Mouse (Mus musculus) cortical plate, adult 2 months (tissue): Measurements from ENCODE around the gene Rubcnl. TPM values are rescaled to one million over a fixed set of nuclear protein-coding genes. Genes with fewer than 3 reads are reported as not detected.
A peak's percentile ranks its signal among the peaks of the same experiment; 100 is the strongest.

Experiments used
- H3K27ac ChIP-seq: fragments of 200-500 bp; 2 replicates; pipeline ENCODE4 v1.5.1; 2012; ENCODE audit warnings: low read length, control low read depth, inconsistent platforms; ENCODE audit not compliant: insufficient read depth
- H3K4me1 ChIP-seq: fragments of 200-500 bp; 2 replicates; pipeline ENCODE4 v1.6.1; 2011; ENCODE audit warnings: low read length; ENCODE audit not compliant: control insufficient read depth, insufficient read depth
- H3K4me3 ChIP-seq: fragments of 200-500 bp; 2 replicates; pipeline ENCODE4 v1.5.1; 2011; ENCODE audit warnings: mild to moderate bottlenecking, low read length, control low read depth; ENCODE audit not compliant: insufficient read depth
- CTCF ChIP-seq: fragments of 200-500 bp; IDR thresholded peaks from 2 replicates; pipeline ENCODE4 v1.5.1; 2011; ENCODE audit warnings: mild to moderate bottlenecking, control low read depth, low read length; ENCODE audit not compliant: insufficient read depth; ENCODE audit errors: extremely low read depth
- POLR2A ChIP-seq: fragments of 200-500 bp; IDR thresholded peaks from 2 replicates; pipeline ENCODE4 v1.6.1; 2011; ENCODE audit warnings: mild to moderate bottlenecking, low read length, control low read depth; ENCODE audit not compliant: insufficient read depth; ENCODE audit errors: extremely low read depth
- polyA plus RNA-seq: library from polyadenylated mRNA; depleted of rRNA; stranded (reverse); fragments of >200 nt; gene quantifications from 2 replicates; pipeline ENCODE4 v1.2.3, GENCODE M21; 2012

Rubcnl gene
- polyA plus RNA-seq, 1 experiment = 1.6 TPM

DNA sequence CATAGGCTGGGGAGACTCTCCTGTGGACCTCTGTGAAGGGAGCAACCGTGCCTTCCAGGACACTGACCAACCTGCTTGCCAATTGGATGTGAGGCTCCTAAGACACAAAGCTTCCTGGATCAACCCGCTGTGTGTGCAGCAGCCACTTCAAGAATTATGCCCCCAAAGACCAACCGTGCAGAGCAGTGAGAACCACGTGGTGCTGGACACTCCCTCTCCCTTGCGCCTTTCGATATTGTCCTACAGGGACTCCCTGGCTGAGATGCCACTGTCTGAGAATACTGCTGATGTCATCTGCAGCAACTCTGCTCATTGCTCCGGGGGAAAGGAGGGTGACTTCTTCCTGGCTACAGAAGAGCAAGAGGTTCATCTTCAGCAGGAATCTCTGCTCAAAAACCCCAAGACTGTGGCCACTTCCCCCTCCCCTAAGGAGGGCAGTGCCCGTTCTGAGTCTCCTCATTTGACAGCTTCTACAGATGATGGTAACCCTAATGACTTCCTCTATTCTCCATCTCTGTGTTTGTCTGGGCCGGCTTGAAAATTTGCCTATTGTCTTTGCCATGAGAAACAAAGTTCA is 16.3 kb downstream of the Rubcnl start:
- Histone ChIP-seq H3K4me3 (no peak overlapping the region), H3K4me1 (no peaks in the 10 kb centered on the region), H3K27ac (no peak overlapping the region)
- TF ChIP-seq POLR2A (no peak), CTCF (no peak)

- H3K27ac ChIP-seq = no peak overlapping the region
- H3K4me1 ChIP-seq = no peaks in the 10 kb centered on the region
- H3K4me3 ChIP-seq = no peak overlapping the region
- TF ChIP-seq POLR2A (no peak), CTCF (no peak)
Observed at GRCm38 (mm10) chr14:75032742-75033141, 16.9 kb downstream of the Rubcnl start.

DNA sequence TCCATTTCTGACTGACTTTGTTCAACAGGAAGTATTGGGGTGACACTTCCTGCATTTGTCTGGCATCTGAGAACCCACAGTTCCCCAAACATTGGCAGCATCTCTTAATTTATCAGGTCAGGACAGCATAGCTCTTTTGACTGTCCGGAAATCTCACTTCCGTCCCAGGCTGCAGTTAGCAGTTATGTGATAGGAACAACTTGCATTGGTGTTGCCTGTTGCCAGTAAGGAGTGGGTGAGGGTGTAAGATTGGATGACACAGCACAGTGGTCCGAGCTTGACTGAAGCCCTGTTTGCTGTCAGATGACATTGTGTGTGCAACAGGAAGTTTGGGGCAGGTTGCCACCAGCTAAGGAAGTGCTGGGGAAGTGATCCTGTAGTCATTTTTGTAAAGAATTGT is 18.4 kb downstream of the Rubcnl start:
- Histone ChIP-seq H3K27ac (no peak overlapping the region), H3K4me3 (no peak overlapping the region), H3K4me1 (no peaks in the 10 kb centered on the region)
- no peak for TF ChIP-seq CTCF
- TF ChIP-seq POLR2A = no peak

GRCm38 (mm10) chr14:75035431-75035830 is 19.6 kb downstream of the Rubcnl start:
- no peak overlapping the region for H3K27ac ChIP-seq
- H3K4me3 ChIP-seq = no peak overlapping the region
- TF ChIP-seq POLR2A (no peak), CTCF (0 out of 2 replicates have a peak, but pooled peaks have one; percentile 11)
- no peaks in the 10 kb centered on the region for H3K4me1 ChIP-seq

DNA sequence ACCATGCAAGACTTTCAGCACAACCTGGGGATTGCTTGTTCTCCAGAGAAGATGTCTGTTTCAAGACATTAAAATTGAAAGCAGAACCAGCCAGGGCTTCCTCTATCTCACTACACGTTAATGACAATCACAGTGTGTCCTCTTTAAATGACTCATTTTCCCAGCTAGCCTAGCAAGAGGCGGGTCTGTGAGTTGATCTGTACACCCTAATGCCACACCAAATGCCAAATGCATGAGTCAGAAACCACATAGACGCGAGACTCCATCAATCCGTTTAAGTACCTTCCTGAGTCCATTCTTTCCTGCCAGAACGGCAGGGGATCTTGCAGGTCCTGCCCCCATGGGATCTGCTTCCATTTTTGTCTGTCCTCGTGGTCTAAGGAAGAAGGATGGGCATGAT is 29.4 kb downstream of the Rubcnl start:
- Histone ChIP-seq H3K27ac (no peak overlapping the region), H3K4me1 (no peaks in the 10 kb centered on the region), H3K4me3 (no peak overlapping the region)
- TF ChIP-seq POLR2A = no peak
- no peak for TF ChIP-seq CTCF

- Histone ChIP-seq H3K4me3 (no peak overlapping the region), H3K4me1 (no peaks in the 10 kb centered on the region), H3K27ac (no peak overlapping the region)
- no peak for TF ChIP-seq CTCF
- TF ChIP-seq POLR2A = no peak
Observed at GRCm38 (mm10) chr14:75052451-75052850, 36.6 kb downstream of the Rubcnl start.

DNA sequence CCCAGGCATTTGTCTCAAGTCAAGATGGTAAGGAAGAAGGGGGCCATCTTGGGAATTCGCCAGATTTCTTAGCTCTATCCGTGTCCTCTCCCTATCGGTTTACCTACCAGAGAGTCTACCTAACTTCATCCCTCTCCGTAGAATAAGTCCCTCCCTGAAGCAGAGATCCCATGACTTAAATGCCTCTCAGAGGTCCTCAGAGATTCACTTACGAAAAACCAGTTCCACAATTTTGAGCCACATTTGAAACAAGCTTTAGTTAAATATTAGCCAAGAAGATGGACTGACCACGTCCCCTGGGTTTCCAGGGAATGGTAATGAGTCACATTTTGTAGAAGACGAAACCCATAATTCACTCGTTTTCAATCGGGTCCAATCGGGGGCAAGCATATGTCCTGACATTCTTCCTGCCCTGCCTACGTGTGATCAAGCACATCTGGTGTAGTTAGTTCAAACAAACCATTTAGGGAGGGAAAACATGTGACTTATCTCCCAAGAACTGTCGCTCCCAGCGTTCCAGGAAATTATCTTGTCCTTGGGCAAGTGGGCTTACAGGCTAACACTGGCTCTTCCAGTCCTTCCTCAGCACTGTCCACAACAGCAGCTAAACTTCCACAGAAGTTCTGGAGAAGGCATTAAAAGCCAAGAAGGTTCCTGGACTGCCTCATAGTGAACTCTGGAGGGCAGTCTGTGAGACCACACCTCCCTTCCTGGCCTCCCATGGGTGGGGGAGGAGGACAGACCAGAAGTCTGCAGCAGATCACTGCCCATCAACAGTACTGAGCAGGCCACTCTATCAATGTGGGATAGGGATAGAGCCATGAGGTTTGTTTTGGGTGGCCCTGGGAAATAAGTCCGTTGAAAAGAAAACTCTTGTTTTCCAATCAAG is 38.9 kb downstream of the Rubcnl start:
- Histone ChIP-seq H3K27ac (no peak overlapping the region), H3K4me3 (no peak overlapping the region), H3K4me1 (no peaks in the 10 kb centered on the region)
- TF ChIP-seq CTCF (no peak), POLR2A (no peak)

DNA sequence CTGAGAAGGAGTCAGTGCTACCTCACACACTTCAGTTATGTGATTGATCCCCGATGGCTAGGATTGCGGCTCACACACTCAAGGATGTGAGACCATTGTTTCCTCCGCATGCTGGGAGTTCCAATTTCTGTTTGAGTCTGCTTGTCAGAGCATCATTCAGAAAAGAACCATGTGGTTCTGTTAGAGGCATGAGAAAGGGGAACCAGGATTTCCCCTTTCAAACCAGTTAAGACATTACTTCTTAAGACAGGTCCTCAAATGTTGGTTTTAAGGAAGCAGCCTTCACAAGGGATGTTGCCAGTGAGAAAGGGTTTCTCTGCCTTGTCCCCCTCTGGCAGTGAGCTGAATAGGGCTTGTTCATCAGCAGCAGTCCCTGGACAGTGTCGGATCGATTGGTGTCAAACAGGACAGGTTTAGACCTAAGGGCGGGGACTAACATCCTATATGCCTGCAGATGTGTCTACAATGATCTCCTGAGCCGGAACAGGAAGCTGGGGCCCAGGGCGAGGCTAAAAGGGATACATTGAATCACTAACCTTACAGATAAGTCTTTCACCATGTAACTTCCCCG is 41.1 kb downstream of the Rubcnl start:
- no peaks in the 10 kb centered on the region for H3K4me1 ChIP-seq
- H3K27ac ChIP-seq = no peak overlapping the region
- TF ChIP-seq POLR2A = no peak
- no peak for TF ChIP-seq CTCF
- H3K4me3 ChIP-seq = no peak overlapping the region

GRCm38 (mm10) chr14:75060562-75060961 is 44.7 kb downstream of the Rubcnl start:
- Histone ChIP-seq H3K4me3 (no peak overlapping the region), H3K27ac (no peak overlapping the region), H3K4me1 (0 out of 2 replicates have a peak, but pooled peaks cover 2% of the 10 kb centered on the region)
- TF ChIP-seq CTCF (peak; percentile 78), POLR2A (no peak)
